Mouse (Mus musculus): ENCODE data around the gene Csad. TPM values are rescaled to one million over a fixed set of nuclear protein-coding genes. Genes with fewer than 3 reads are reported as not detected.
A peak's percentile ranks its signal among the peaks of the same experiment; 100 is the strongest.

The Csad gene
- total and polyA plus RNA-seq, 2 experiments from 2014 or later: 30.3 to 32.8 TPM

DNA sequence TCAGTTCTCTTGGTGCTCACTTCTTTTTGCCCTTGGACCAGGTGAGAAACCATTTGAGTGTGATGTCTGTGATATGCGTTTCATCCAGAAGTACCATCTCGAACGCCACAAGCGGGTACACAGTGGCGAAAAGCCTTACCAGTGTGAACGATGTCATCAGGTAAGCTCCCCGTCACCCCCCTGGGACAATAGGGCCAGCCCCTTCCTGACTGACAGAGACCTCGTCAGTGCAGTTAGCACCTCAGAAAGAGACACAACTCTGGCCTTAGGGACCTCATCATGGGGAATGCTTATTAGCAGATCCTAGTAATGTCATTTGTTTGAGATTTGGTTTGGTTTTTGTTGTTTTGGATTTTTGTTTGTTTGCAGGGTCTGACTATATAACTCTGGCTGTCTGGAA, 4.6 kb upstream of the Csad start:
- no peak overlapping the region for H3K27ac ChIP-seq (ENCODE audit: low read depth, low read length)
- no peak overlapping the region for H3K4me3 ChIP-seq (ENCODE audit: low read depth, low read length)
- H3K9ac ChIP-seq (replicated peaks; ENCODE audit: low read length, poor library complexity, severe bottlenecking): no peak overlapping the region
- ATAC-seq (ENCODE audit: low FRiP score) (no peak), DNase-seq (ENCODE audit: low spot score) (no peak)
- peaks cover 13% of the 10 kb centered on the region; the same call in 1 of the 2 replicates for H3K4me1 ChIP-seq (ENCODE audit: insufficient read depth, low read length)
- H3K9me3 ChIP-seq (ENCODE audit: low read length): no peaks in the 10 kb centered on the region
- no peak overlapping the region for H3K4me2 ChIP-seq (ENCODE audit: low read depth, low read length, poor library complexity, severe bottlenecking)
- 92% methylated on average over 8 of the region's 8 CpGs for WGBS
- H3K27me3 ChIP-seq (ENCODE audit: insufficient read depth, low read length): no peaks in the 10 kb centered on the region
- peaks cover 50% of the 10 kb centered on the region for H3K36me3 ChIP-seq (ENCODE audit: insufficient read depth, low read length)
- TF ChIP-seq CTCF (IDR thresholded peaks at IDR 0.05): no peak

DNA sequence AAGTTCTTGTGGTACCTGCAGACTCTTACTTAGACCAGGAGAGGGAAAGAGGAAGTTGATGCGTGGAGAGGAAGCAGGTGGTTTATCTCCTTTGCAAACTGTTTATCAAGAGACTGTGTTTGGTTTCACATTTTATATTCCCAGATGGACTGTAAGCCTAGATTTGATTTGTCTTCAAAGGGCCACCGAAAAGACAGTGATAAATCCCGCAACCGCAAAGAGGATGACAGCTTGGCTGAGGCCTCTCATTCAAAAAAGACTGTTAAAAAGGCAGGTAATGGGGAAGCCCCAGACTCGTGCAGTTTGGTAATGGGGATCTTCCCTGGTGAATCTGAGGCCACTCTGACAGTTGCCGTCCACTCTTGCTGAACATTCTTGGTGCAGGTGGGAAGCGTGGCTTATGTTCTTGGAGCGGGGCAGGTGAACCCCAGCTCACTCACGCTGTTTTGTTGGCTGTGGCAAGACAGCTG, 3.6 kb upstream of the Csad start:
- Histone ChIP-seq H3K4me2 (ENCODE audit: low read depth, low read length, poor library complexity, severe bottlenecking) (no peak overlapping the region), H3K27me3 (ENCODE audit: insufficient read depth, low read length) (no peaks in the 10 kb centered on the region), H3K9me3 (ENCODE audit: low read length) (no peaks in the 10 kb centered on the region), H3K36me3 (ENCODE audit: insufficient read depth, low read length) (peaks cover 41% of the 10 kb centered on the region), H3K4me3 (ENCODE audit: low read depth, low read length) (no peak overlapping the region), H3K27ac (ENCODE audit: low read depth, low read length) (no peak overlapping the region), H3K4me1 (ENCODE audit: insufficient read depth, low read length) (peaks cover 13% of the 10 kb centered on the region; the same call in 1 of the 2 replicates), H3K9ac (replicated peaks; ENCODE audit: low read length, poor library complexity, severe bottlenecking) (no peak overlapping the region)
- WGBS: 91% methylated on average over 9 of the region's 9 CpGs
- no peak for DNase-seq (ENCODE audit: low spot score)
- ATAC-seq (ENCODE audit: low FRiP score): no peak
- TF ChIP-seq CTCF (IDR thresholded peaks at IDR 0.05): no peak

DNA sequence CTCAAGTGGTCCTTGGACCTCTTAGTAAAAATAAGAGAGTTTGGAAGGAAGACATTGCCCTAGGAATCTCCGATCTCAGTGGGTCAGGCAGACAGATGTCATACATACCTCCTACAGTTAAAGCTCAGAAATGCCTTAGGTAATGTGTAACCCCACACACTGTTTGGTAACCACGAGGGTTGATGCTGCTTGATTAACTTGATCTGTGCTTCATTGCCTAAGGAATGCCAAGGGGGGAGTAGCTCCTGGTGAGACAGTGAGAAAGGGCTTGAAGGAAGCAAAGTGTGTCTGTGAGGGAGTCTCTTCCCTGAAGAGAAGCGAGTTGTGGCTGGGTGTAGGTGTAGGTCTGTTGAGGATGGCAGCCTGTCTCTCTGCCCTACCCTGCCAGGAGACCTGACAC, 2.8 kb upstream of the Csad start:
- Histone ChIP-seq H3K9me3 (ENCODE audit: low read length) (no peaks in the 10 kb centered on the region), H3K4me2 (ENCODE audit: low read depth, low read length, poor library complexity, severe bottlenecking) (no peak overlapping the region), H3K9ac (replicated peaks; ENCODE audit: low read length, poor library complexity, severe bottlenecking) (no peak overlapping the region), H3K36me3 (ENCODE audit: insufficient read depth, low read length) (peaks cover 33% of the 10 kb centered on the region), H3K4me3 (ENCODE audit: low read depth, low read length) (no peak overlapping the region), H3K4me1 (ENCODE audit: insufficient read depth, low read length) (peaks cover 13% of the 10 kb centered on the region; the same call in 1 of the 2 replicates), H3K27ac (ENCODE audit: low read depth, low read length) (no peak overlapping the region), H3K27me3 (ENCODE audit: insufficient read depth, low read length) (no peaks in the 10 kb centered on the region)
- TF ChIP-seq CTCF (IDR thresholded peaks at IDR 0.05): no peak
- 82% methylated on average over 3 of the region's 3 CpGs for WGBS
- DNase-seq (ENCODE audit: low spot score) (no peak), ATAC-seq (ENCODE audit: low FRiP score) (no peak)

DNA sequence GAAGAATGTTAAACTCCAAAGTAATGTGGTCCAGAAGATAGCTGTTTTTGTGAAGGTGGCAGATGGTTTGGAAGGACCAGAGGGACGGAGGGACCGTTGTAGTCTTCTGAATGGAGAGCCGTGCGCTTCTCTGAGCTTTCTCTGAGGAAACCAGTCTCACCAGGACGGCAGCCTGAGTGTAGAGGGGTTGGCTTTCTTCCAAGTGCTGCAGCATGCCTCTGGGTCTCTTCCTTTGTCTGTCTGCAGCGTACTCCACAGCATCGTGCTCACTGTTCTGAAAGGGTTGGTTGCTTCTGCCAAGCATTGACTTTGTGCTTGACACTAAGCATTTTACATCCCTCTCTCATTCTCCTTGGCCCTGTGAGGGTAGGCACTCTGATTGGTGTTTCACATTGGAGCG, 1.3 kb upstream of the Csad start:
- Histone ChIP-seq H3K4me2 (ENCODE audit: low read depth, low read length, poor library complexity, severe bottlenecking) (peak overlapping the region; percentile 69), H3K27ac (ENCODE audit: low read depth, low read length) (peak overlapping the region; percentile 43; the same call in 1 of the 2 replicates), H3K9me3 (ENCODE audit: low read length) (no peaks in the 10 kb centered on the region), H3K9ac (replicated peaks; ENCODE audit: low read length, poor library complexity, severe bottlenecking) (peak overlapping the region; percentile 54), H3K36me3 (ENCODE audit: insufficient read depth, low read length) (peaks cover 25% of the 10 kb centered on the region), H3K27me3 (ENCODE audit: insufficient read depth, low read length) (no peaks in the 10 kb centered on the region), H3K4me3 (ENCODE audit: low read depth, low read length) (peak overlapping the region; percentile 81), H3K4me1 (ENCODE audit: insufficient read depth, low read length) (peaks cover 13% of the 10 kb centered on the region; the same call in 1 of the 2 replicates)
- ATAC-seq (ENCODE audit: low FRiP score) (no peak), DNase-seq (ENCODE audit: low spot score) (peak; percentile 89)
- no peak for TF ChIP-seq CTCF (IDR thresholded peaks at IDR 0.05)
- 37% methylated on average over 8 of the region's 8 CpGs for WGBS

DNA sequence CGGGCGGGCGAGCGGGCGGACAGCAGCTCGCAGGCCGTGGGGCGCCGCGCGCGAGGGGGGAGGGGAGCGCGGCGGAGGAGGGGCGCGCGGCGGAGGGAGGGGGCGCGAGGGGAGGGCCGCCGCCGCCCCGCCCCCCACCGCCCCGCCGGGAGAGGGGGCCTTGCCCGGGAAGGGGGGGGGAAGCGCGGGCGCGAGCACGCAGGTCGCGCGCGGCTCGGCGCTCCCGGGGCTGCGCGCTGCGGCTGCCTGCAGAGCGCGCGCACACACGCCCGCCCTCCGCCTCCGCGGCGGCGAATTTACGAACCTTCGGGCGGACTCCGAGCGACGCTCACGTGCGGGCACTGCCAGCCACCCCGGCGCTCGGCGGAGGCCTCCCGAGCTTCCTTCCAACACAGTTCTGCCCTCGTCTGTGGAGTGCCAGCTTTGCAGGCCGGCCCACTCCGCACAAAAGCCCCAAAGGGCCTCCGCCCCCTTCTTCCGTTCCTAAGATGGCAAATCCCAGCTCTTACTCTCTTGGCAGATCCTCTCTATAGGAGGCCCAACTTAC, 616 bp downstream of the Csad start:
- DNase-seq (ENCODE audit: low spot score) (peak; percentile 76), ATAC-seq (ENCODE audit: low FRiP score) (peak; percentile 56)
- Histone ChIP-seq H3K27ac (ENCODE audit: low read depth, low read length) (peak overlapping the region; percentile 99), H3K4me2 (ENCODE audit: low read depth, low read length, poor library complexity, severe bottlenecking) (peak overlapping the region; percentile 69), H3K4me1 (ENCODE audit: insufficient read depth, low read length) (peaks cover 13% of the 10 kb centered on the region; the same call in 1 of the 2 replicates), H3K9me3 (ENCODE audit: low read length) (no peaks in the 10 kb centered on the region), H3K4me3 (ENCODE audit: low read depth, low read length) (peak overlapping the region; percentile 81), H3K9ac (replicated peaks; ENCODE audit: low read length, poor library complexity, severe bottlenecking) (peak overlapping the region; percentile 88), H3K27me3 (ENCODE audit: insufficient read depth, low read length) (no peaks in the 10 kb centered on the region), H3K36me3 (ENCODE audit: insufficient read depth, low read length) (peaks cover 14% of the 10 kb centered on the region)
- TF ChIP-seq CTCF (IDR thresholded peaks at IDR 0.05): no peak
- WGBS: under 1% methylated on average over 36 of the region's 72 CpGs

DNA sequence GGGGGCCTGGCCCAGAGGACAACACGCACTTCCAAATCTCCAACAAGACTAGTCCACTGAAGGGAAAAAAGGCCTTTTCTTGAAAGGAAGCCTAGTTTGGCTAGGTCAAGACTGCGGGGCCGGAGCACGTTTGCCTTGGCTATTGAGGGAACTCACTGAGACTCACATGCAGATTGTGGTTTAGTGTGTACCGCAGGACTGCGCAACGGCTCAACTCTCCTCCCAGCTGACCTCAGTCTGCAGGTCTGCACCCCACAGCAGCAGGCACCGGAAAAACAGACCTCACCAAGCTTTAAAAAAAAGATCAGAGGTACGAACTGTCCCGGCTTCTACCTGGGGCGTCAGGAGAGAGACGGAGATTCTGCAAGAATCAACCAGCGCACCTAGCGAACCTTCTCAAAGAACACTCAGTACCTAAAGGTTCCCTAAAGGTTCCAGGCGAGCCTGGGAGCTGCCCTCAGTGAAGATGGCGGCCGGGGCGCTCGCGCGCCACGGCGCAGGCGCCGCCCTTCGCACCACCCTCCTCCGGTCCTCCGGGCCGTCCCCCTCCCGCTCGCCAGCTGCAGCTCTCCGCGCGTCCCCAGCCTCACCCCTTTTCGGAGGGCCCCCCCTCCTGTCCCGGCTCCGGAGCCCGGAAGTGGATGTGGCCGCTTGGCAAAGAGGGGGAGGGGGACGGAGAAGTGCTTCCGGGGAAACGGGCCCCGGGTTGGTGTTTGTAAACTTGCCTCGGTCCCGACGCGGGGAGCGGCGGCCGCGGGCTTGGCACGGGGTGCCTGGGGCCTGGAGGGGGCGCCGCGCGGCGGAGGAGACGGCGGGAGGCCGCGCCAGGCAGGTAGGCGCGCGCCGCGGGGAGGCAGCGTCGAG, 1.3 kb downstream of the Csad start, which contains the start of gene Zfp740:
Gene Zfp740, plus strand, starts transcription at position 279 of the 864 bp plus-strand sequence.
- peak within 1 kb of the TSS; percentile 81 for H3K4me3 ChIP-seq (ENCODE audit: low read depth, low read length)
- no peak for TF ChIP-seq CTCF (IDR thresholded peaks at IDR 0.05)
- no peaks in the 10 kb centered on the region for H3K9me3 ChIP-seq (ENCODE audit: low read length)
- H3K27ac ChIP-seq (ENCODE audit: low read depth, low read length): peak within 1 kb of the TSS; percentile 99
- peak within 1 kb of the TSS; percentile 69 for H3K4me2 ChIP-seq (ENCODE audit: low read depth, low read length, poor library complexity, severe bottlenecking)
- DNase-seq (ENCODE audit: low spot score) (peak; percentile 96), ATAC-seq (ENCODE audit: low FRiP score) (peak; percentile 96)
- H3K36me3 ChIP-seq (ENCODE audit: insufficient read depth, low read length): peaks cover 11% of the 10 kb centered on the region; the same call in 1 of the 2 replicates
- H3K9ac ChIP-seq (replicated peaks; ENCODE audit: low read length, poor library complexity, severe bottlenecking): peak within 1 kb of the TSS; percentile 88
- 3% methylated on average over 50 of the region's 68 CpGs for WGBS
- no peaks in the 10 kb centered on the region for H3K27me3 ChIP-seq (ENCODE audit: insufficient read depth, low read length)
- H3K4me1 ChIP-seq (ENCODE audit: insufficient read depth, low read length): peaks cover 13% of the 10 kb centered on the region; the same call in 1 of the 2 replicates

Measured in midbrain, postnatal 0 days (tissue).